Mouse (Mus musculus) thymus, adult 2 months (tissue): ENCODE results near the gene Oaz3. TPM values are rescaled to one million over a fixed set of nuclear protein-coding genes. Genes with fewer than 3 reads are reported as not detected.
A peak's percentile ranks its signal among the peaks of the same experiment; 100 is the strongest.

ENCODE experiments used
- DNase-seq: peaks from one replicate; pipeline ENCODE4 v3.0.0; 2021
- H3K27ac ChIP-seq: fragments of 200-500 bp; 2 replicates; pipeline ENCODE4 v1.5.1; 2012; ENCODE audit warnings: low read length, control low read depth; ENCODE audit not compliant: control insufficient read depth, insufficient read depth
- H3K27me3 ChIP-seq: fragments of 200-500 bp; 2 replicates; pipeline ENCODE4 v1.6.1; 2012; ENCODE audit warnings: mild to moderate bottlenecking, low read length, moderate library complexity, mixed read lengths; ENCODE audit not compliant: control insufficient read depth, insufficient read depth
- H3K36me3 ChIP-seq: fragments of 200-500 bp; 2 replicates; pipeline ENCODE4 v1.6.1; 2012; ENCODE audit warnings: mild to moderate bottlenecking, low read length, moderate library complexity; ENCODE audit not compliant: control insufficient read depth, insufficient read depth
- H3K4me1 ChIP-seq: fragments of 200-500 bp; replicated peaks from 2 replicates; pipeline ENCODE4 v1.6.1; 2012; ENCODE audit warnings: low read length; ENCODE audit not compliant: control insufficient read depth, insufficient read depth
- H3K4me3 ChIP-seq: fragments of 200-500 bp; 2 replicates; pipeline ENCODE4 v1.5.1; 2012; ENCODE audit warnings: mild to moderate bottlenecking, low read length, control low read depth, moderate library complexity; ENCODE audit not compliant: control insufficient read depth, insufficient read depth
- CTCF ChIP-seq: fragments of 200-500 bp; IDR thresholded peaks from 2 replicates; pipeline ENCODE4 v1.5.1; 2012; ENCODE audit warnings: mild to moderate bottlenecking, control low read depth, low read length, moderate library complexity, borderline replicate concordance; ENCODE audit not compliant: control insufficient read depth, poor library complexity, insufficient read depth; ENCODE audit errors: extremely low read depth
- POLR2A ChIP-seq: fragments of 200-500 bp; IDR thresholded peaks from 2 replicates; pipeline ENCODE4 v1.6.1; 2012; ENCODE audit warnings: mild to moderate bottlenecking, low read length, control low read depth, moderate library complexity; ENCODE audit not compliant: control insufficient read depth, poor library complexity, insufficient read depth; ENCODE audit errors: extremely low read depth
- WGBS: fragments of 180-500 bp; shearing (Covaris S2); methylation state at CpG from one replicate; pipeline ENCODE4 v1.1.7; 2018; 5-methylcytosine and 5-hydroxymethylcytosine counted together
- polyA plus RNA-seq: library from polyadenylated mRNA; depleted of rRNA; stranded (reverse); fragments of >200 nt; gene quantifications from 2 replicates; pipeline ENCODE4 v1.2.3, GENCODE M21; 2012; rRNA removed

Gene Oaz3
- polyA plus RNA-seq, 1 experiment = 0.71 TPM

DNA sequence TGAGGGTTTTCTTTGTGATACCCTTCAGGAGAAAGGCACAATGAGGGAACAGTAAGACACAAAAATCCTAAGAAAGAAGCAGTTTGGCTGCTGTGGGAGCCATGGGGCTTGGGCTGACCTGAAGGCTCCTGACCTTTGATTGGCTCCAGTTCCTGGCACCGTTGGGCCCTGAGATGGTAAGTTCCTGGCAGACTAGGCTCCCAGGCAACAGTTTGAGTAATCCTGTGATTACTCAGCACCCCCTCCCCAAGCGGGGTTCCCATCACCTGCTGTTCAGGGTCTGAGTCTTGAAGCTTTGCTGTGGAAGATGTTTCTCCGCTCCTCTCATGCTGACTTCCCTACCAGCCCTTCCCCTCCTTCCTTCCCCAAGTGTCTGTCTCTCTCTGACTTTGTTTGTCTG, 60.2 kb downstream of the Oaz3 start:
- Histone ChIP-seq H3K27ac (peak overlapping the region; percentile 76), H3K36me3 (peaks cover 12% of the 10 kb centered on the region), H3K4me1 (peaks cover 64% of the 10 kb centered on the region), H3K4me3 (peak overlapping the region; percentile 44), H3K27me3 (no peaks in the 10 kb centered on the region)
- 40% methylated on average over 3 of the region's 3 CpGs for WGBS
- TF ChIP-seq POLR2A = no peak
- no peak for TF ChIP-seq CTCF
- no peak for DNase-seq

Other genes starting within 250 kb of the Oaz3 start
- not detected in 2 replicates for gene Gm5286, start 247.2 kb downstream of the Oaz3 start, polyA plus RNA-seq
- gene Gm4778, start 179.9 kb downstream of the Oaz3 start, polyA plus RNA-seq = not detected in 2 replicates
- gene Them4, start 133.8 kb downstream of the Oaz3 start, polyA plus RNA-seq = 1.8 and 2.3 TPM in 2 replicates
- 0.27 and 0.35 TPM in 2 replicates for gene Them5, start 101.8 kb downstream of the Oaz3 start, polyA plus RNA-seq
- gene C2cd4d, start 81.5 kb downstream of the Oaz3 start, polyA plus RNA-seq = 0.39 and 0.55 TPM in 2 replicates
- 296 and 308 TPM in 2 replicates for gene Rorc, start 71.1 kb downstream of the Oaz3 start, polyA plus RNA-seq
- gene Lingo4, start 45.4 kb downstream of the Oaz3 start, polyA plus RNA-seq = 6.0 and 6.1 TPM in 2 replicates
- 2.6 and 4.1 TPM in 2 replicates for gene Tdrkh, start 30.6 kb downstream of the Oaz3 start, polyA plus RNA-seq
- 46.4 and 47.5 TPM in 2 replicates for gene Mrpl9, start 597 bp downstream of the Oaz3 start, polyA plus RNA-seq
- 3.0 and 3.3 TPM in 2 replicates for gene Celf3, start 34.4 kb upstream of the Oaz3 start, polyA plus RNA-seq
- 0.50 TPM in 1 of 2 replicates, not detected in the other for gene Riiad1, start 36.4 kb upstream of the Oaz3 start, polyA plus RNA-seq
- 13.9 and 15.5 TPM in 2 replicates for gene Snx27, start 138.8 kb upstream of the Oaz3 start, polyA plus RNA-seq
- gene Gm10972, start 199.2 kb upstream of the Oaz3 start, polyA plus RNA-seq = not detected in 2 replicates
- 6.4 and 10.1 TPM in 2 replicates for gene Tuft1, start 215.0 kb upstream of the Oaz3 start, polyA plus RNA-seq
- gene Selenbp2, start 249.6 kb upstream of the Oaz3 start, polyA plus RNA-seq = 0.40 and 1.1 TPM in 2 replicates